Mouse (Mus musculus): Measurements from ENCODE around the gene Cnbp. TPM values are rescaled to one million over a fixed set of nuclear protein-coding genes. Genes with fewer than 3 reads are reported as not detected.

Cnbp gene
- total RNA-seq, 1 experiment from 2014 or later: 1,356 TPM

DNA sequence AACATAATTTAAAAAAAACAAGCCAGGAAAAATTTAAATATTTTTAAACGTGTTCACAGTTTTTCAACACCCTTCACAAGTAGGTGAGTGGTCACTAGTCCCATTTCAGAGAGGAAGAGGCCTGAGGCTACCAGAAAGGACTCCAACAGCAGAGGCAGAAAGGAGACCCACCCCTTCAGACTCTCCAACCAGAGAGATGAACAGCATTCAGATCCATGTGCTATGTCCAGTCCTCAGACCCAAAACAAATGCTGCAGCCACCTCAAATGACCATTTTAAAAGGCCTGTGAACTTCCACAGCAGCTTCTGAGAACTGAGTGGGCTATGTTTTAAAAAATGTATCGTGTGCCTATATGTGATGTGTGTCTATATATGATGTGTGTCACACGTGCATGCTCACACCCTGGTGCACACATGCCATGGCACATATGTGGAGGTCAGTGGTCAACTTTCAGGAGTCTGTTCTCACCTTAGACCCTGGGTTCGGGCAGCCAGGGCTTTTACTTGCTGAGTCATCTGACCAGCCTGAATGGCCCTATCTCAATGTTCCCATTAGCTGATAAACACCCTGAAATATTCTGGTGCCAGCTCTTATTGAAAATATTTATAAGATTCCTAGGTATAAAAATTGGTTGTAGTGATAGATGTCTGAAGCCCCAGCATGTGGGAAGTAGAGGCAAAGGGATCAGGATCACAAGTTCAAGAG lies 43.0 kb downstream of the Cnbp start:
- ATAC-seq (replicated peaks; ENCODE audit: low read depth, poor library complexity, severe bottlenecking): no peak

DNA sequence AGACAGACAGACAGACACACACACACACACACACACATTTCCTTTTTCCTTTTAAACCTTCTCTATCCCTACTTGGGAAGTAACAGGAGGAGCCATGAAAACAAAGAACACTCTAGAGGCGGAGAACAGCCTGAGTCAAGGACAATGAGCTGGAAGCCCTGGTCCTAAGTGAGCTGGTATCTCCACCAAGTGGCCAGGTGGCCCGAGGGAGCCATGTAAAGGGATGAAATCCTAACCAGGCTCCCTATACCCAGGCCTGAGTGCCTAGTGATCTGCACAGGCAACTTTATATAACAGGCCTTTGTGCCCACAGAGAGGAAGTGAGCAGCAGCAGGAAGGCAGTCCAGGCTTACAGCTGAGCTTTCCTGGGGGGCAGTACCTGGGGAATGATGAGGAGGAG lies 44.0 kb downstream of the Cnbp start:
- ATAC-seq (replicated peaks; ENCODE audit: low read depth, poor library complexity, severe bottlenecking): no peak

DNA sequence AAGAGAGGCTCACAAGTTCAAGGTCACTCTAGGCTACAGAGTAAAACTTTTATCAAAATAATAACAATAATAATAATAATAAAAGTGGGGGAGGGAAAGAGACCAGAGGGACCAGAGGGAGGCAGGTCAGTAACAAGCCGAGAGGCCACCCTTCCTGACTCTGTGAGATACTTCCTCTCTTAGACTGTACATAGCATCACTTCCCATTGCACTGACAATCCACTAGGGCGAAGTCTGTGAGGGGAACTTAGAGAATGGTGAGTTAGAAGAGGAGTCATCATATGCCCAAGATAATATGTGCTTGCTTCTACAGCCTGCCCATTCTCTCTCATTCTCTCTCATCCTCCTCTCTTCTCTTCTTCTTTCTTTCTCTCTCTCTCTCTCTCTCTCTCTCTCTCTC lies 44.9 kb downstream of the Cnbp start:
- ATAC-seq (replicated peaks; ENCODE audit: low read depth, poor library complexity, severe bottlenecking): peak; percentile 73

DNA sequence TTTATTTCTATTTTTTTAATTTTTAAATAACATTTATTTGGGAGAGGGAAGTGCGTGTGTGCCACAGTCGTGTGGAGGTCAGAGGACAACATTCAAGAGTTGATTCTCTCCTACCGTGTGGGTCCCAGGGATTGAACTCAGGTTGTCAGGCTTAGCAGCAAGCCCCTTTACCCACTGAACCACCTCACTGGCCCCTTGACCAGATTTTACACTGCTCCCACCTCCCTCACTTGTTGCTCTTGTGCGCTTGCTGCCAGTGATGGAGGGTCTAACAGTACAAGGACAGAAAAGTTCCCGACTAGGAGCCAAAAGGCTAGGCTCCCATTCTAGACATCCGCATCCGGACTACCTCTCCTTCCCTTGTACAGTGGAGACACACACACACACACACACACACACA lies 45.5 kb downstream of the Cnbp start:
- ATAC-seq (replicated peaks; ENCODE audit: low read depth, poor library complexity, severe bottlenecking): no peak

DNA sequence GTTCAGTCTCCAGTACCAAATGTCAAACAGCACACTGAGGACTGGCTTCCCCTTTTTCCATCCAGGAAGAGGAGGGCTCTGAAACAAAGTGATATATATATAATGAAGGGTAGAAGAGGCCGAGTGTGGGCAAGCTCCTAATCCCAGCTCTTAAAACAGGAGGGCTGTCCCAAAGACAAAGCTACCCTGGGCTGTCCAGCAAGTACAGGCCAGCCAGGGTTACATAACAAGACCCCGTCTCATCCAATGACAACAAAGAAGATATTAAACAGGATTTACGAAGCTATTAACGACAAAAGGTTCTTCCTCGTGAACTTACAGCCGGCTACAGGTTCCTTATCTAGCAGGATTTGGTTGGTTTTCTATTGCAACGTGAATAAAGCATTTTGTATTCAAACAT lies 46.0 kb downstream of the Cnbp start:
- no peak for ATAC-seq (replicated peaks; ENCODE audit: low read depth, poor library complexity, severe bottlenecking)

DNA sequence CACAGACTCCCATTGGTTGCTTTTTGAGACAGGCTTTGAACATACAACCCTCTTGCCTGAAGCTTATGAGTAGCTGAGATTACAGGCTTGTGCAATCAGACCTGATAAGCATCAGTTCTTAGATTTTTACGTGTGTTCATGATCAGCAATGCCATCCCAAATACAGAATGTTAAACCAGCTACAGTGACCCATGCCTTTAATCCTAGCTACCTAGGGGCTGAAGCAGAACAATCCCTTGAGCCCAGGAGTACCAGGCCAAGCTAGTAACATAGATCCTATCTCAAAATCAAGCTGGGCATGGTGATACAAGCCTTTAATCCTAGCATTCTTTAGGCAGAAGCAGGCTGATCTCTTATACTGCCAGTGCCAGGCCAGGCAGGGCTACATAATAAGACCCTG lies 46.9 kb downstream of the Cnbp start:
- ATAC-seq (replicated peaks; ENCODE audit: low read depth, poor library complexity, severe bottlenecking): no peak

DNA sequence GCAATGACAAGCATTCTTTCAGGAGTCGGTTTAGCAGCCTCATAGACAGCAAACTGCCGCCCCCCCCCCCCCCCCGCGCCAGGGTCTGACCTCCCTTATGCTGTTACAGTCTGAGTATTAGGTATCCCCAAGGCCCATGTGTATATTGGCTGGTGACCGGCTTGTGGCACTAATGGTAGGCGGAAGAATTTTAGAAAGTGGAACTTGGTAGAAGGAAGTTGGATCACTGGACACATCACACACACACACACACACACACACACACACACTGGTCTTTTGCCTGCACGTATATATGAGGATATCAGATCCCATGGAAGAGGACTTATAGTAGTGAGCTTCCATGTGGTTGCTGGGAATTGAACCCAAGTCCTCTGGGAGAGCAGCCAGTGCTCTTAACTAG lies 48.4 kb downstream of the Cnbp start:
- ATAC-seq (replicated peaks; ENCODE audit: low read depth, poor library complexity, severe bottlenecking): no peak

DNA sequence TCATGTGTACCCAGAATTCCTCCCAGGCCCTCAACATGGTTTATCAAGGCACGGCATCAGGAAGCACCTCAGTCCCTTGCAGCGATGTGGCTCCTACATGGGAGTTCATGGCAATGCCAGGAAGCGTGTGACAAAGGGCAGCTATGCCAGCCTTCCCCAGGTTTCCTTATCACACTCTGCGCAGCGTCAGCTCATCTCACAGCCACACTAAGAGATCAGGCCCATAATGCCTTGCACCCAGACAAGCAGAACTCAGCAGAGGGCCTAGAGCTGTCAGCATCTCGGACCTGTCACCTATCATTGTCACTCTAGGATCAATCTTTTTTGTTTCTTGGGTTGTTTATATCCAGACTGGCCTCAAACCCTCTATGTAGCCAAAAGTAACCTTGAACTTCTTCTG lies 51.3 kb downstream of the Cnbp start:
- ATAC-seq (replicated peaks; ENCODE audit: low read depth, poor library complexity, severe bottlenecking): peak; percentile 42; the same call in 1 of the 2 replicates

DNA sequence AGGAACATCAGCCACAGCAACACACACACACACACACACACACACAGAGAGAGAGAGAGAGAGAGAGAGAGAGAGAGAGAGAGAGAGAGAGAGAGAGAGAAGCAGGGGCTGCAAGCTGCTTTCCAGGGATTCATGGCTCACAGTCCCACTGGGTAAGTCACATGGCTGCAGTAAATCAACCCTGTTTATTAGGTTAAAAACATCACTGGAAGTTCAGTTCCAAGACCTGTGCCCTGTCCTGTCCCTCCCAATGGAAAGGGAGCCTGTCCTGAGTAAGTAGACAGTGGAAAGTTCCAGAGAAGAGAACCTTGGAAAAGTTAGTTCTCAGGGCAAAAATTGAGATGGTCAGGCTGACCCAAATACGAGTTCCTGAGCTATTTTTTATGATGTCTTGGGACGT lies 53.6 kb downstream of the Cnbp start:
- ATAC-seq (replicated peaks; ENCODE audit: low read depth, poor library complexity, severe bottlenecking): no peak

DNA sequence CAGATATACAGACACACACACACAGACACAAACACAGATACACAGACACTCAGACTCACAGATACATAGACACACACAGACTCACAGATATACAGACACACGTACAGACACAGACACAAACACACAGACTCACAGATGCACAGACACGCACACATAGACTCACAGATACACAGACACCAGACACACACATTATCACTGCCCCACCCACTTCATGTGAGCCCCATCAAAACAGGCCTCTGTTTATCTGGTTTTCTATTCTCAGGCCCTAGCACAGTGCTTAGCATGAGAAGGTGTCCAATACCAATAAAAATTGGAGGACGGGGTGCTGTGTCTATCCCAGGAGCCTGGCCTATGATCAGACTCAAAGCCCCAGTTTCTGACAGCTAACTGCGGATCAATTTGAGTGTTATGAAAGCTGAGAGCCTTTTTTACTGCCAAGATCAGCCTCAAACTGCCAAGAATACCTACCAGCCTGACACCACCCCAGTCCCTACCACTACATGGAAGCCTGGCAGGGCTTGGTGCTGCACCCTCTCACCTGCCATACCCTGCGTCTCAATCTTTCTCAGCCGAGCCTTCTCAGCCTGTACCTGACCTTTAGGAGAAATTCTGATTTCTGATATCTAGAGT lies 54.5 kb downstream of the Cnbp start:
- ATAC-seq (replicated peaks; ENCODE audit: low read depth, poor library complexity, severe bottlenecking): no peak

DNA sequence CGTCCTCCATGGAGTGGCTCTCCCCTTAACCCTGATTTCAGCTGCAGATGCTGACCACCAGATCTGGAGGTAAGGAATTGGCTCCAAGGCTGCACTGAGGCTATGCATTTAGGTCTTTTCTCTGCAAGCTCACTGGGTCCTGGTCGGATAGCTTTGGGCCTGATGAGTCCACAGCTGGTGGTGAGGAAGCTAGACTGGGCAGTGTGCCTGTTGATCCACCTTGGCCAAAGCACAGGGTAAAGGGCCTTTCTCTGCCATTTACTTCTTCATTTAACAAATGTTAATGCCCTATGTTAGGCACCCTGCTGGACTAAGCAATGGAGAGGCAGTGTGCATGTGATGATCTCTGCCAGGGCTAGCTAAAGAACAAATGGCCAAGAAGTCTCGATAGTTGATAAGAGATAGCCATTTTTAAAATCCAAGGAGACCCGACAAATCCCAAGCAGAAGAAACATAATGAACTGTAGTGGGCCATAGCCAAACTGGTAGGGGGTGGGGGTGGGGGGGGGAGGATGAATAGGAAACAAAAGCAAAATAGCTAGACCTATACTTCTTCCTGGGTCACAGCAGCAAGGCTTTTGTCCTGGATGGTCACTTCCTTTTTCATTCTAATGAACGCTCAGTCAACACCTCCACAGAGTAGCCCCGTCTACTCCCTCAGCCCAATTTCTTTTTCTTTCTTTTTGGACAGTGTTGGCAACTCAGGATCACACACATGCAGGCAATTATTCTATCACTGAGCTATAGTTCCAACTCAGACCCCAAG lies 55.3 kb downstream of the Cnbp start:
- no peak for ATAC-seq (replicated peaks; ENCODE audit: low read depth, poor library complexity, severe bottlenecking)

DNA sequence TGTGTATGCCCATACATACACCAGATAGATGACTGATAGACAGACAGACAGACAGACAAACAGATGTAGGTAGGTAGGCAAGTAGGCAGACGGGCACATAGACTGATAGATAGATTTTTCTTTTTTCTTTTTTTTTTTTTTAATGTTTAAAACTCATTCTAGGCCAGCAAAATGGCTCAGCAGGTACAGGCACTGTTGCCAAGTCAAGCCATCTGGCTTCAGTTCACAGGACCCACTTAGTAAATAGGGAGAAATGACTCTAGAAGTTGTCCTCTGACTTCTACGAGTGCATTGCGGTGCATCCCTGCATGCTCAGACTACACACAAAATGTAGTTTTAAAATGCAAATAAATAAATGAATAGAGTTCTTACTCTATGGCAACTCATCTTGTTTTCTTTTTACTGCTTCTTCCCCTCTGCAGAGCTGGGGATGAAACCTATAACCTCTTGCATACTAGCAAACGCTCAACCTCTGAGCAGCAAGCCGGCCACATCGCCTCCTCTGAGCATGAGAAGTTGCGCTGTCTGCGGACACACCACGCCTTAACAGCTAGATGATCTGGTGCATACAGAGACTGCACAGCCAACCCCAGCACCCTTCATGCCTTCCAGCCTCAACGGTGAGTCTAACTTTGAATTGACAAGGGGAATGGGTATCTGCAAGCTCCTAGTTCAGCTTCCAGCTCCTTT lies 56.9 kb downstream of the Cnbp start:
- no peak for ATAC-seq (replicated peaks; ENCODE audit: low read depth, poor library complexity, severe bottlenecking)

Other genes starting within 250 kb of the Cnbp start
- gene Aplf, start 178.9 kb downstream of the Cnbp start, total RNA-seq (2017): 36.5 and 42.4 TPM in 2 replicates
- gene Efcc1, start 120.2 kb downstream of the Cnbp start, total RNA-seq (2017): 5.4 and 9.5 TPM in 2 replicates
- 13.4 and 14.6 TPM in 2 replicates for gene Gp9, start 73.0 kb downstream of the Cnbp start, total RNA-seq (2017)
- gene Rab43, start 38.9 kb downstream of the Cnbp start, total RNA-seq (2017): 7.1 and 10.1 TPM in 2 replicates
- 16.3 and 25.1 TPM in 2 replicates for gene Gm45140, start 15.3 kb downstream of the Cnbp start, total RNA-seq (2017)
- gene Isy1, start 12.3 kb downstream of the Cnbp start, total RNA-seq (2017): 140 and 162 TPM in 2 replicates
- 54.9 and 59.2 TPM in 2 replicates for gene Copg1, start 36.7 kb upstream of the Cnbp start, total RNA-seq (2017)
- 44.9 and 47.6 TPM in 2 replicates for gene Hmces, start 62.8 kb upstream of the Cnbp start, total RNA-seq (2017)
- 3.2 TPM in 1 of 2 replicates, not detected in the other for gene H1fx, start 130.5 kb upstream of the Cnbp start, total RNA-seq (2017)
- 87.3 and 94.2 TPM in 2 replicates for gene Rab7, start 194.2 kb upstream of the Cnbp start, total RNA-seq (2017)
- 196 and 216 TPM in 2 replicates for gene Rpn1, start 233.4 kb upstream of the Cnbp start, total RNA-seq (2017)